Mouse (Mus musculus): ENCODE data around the gene Scin. TPM values are rescaled to one million over a fixed set of nuclear protein-coding genes. Genes with fewer than 3 reads are reported as not detected.
A peak's percentile ranks its signal among the peaks of the same experiment; 100 is the strongest.
"Not testable (repeated sequence)": the region's sequence is repeated elsewhere in the genome, so short reads cannot be mapped to it uniquely, and the experiment has no call there.

Scin gene
- polyA plus RNA-seq (2016; fragmentation: Nextera tagmentation; extraction: Ambion mirVana): 0.36 TPM in 1 of 2 replicates, not detected in the other

DNA sequence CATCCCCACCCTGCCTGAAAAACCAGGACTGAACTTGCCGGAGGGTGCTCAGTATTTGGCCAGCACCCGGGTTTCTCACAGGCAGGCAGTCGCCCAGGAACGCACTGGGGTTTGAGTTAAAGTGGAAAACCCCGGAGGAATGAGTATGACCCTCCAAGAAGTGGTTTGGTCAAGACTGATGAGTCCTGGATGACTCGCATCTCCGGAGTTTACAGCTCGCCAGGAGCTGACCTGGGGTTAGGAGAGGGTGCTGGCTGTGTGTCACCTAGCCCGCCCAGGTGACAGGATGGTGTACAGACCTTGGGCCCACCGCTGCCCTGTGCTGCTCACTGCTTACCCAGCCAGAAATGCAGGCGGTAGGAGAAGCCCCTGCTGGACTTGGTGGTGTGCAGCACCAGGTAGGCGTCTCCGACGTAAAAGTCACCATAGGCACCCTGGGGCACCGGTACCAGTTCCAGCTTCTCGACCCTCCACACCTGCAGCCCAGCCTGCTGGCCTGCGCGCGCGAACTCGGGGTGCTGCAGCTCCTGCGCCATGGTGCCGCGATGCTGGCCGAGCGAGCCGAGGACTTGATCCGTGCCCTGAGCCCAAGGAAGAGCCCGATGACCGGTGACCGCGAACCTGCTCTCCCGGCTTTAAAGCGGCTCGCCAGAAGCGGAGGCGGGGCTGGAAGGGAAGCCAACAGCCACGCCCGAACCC is at the start of gene Scin:
Gene Scin, minus strand, starts transcription at position 656 of the 699 bp plus-strand sequence.
- H3K9ac ChIP-seq: peak within 1 kb of the TSS; percentile 41
- H3K4me2 ChIP-seq: peak within 1 kb of the TSS; percentile 84
- H3K27me3 ChIP-seq: peaks cover 32% of the 10 kb centered on the region
- no peaks in the 10 kb centered on the region for H3K9me3 ChIP-seq
- H3K27ac ChIP-seq: no peak within 1 kb of the TSS
- WGBS: under 1% methylated on average over 39 of the region's 39 CpGs
- H3K4me3 ChIP-seq (replicated peaks): peak within 1 kb of the TSS; percentile 45
- ATAC-seq (ENCODE audit: low FRiP score): peak; percentile 58; the same call in 1 of the 2 replicates
- no peaks in the 10 kb centered on the region for H3K36me3 ChIP-seq (replicated peaks)
- H3K4me1 ChIP-seq: peaks cover 13% of the 10 kb centered on the region

DNA sequence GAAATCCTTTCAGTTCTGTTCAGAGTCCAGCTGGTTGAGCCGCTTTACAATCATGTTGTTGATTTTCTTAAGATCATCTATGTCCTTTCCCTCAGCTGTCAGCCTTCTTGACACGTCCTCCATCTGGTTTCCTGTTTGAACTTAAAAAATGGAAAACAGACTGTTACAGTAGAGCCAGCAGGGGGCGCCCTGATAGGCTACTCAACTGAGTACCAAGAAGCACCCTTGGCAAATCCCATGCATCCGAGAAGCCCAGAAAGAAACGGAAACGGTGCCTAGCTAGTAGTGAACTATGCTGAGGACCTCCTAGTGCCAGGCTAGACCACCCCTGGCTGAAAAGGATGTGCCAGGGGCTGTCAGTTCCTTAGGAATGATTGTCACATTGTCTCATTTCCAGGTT is 43.1 kb upstream of the Scin start:
- Histone ChIP-seq H3K4me3 (replicated peaks) (no peak overlapping the region), H3K4me2 (no peak overlapping the region), H3K27me3 (no peaks in the 10 kb centered on the region), H3K36me3 (replicated peaks) (no peaks in the 10 kb centered on the region), H3K9me3 (0 out of 2 replicates have a peak, but pooled peaks cover 5% of the 10 kb centered on the region), H3K4me1 (no peaks in the 10 kb centered on the region), H3K9ac (no peak overlapping the region), H3K27ac (no peak overlapping the region)
- WGBS: 69% methylated on average over 6 of the region's 6 CpGs
- ATAC-seq (ENCODE audit: low FRiP score): no peak

DNA sequence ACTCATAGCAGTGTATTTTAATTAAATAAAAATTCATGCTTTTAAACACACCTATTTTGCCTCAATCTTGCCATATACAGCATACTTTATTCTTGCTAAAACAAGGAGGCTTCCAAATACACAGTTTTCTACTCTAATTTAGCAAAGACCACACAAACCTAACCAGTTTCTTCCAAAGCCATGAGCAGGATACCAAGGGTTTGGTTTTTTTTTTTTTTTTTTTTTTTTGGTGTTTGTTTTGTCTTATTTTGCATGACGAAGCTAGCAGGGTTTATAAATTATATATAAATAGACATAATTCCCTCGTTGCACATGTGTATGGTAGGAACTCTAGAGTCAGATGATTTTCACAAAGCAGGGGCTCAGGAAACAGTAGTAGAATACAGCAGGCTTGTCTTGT is 42.1 kb upstream of the Scin start:
- ATAC-seq (ENCODE audit: low FRiP score): no peak
- Histone ChIP-seq H3K27ac (no peak overlapping the region), H3K9ac (no peak overlapping the region), H3K9me3 (0 out of 2 replicates have a peak, but pooled peaks cover 3% of the 10 kb centered on the region), H3K27me3 (no peaks in the 10 kb centered on the region), H3K36me3 (replicated peaks) (no peaks in the 10 kb centered on the region), H3K4me1 (no peaks in the 10 kb centered on the region), H3K4me2 (no peak overlapping the region), H3K4me3 (replicated peaks) (no peak overlapping the region)
- WGBS: 76% methylated on average over 2 of the region's 2 CpGs

DNA sequence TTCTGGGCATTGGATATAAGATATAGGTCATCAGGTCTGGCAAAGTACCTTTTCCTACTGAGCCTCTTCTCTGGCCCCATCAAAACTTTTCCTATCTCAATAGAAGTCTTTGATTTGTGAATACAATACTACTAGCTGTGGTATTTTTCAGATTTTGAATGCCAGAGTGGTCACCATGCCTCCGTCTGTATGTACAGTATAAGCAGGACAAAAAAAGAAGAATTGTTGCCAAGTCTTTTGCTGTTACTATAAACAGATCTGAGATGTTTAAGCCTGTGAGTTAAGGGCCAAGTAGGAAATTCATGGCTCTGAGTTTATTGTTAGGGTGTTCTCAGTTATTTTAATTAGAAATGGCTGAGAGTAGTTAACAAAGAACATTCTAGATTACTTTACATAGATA is 41.1 kb upstream of the Scin start:
- H3K27ac ChIP-seq; H3K4me1 ChIP-seq; H3K36me3 ChIP-seq (replicated peaks); H3K4me2 ChIP-seq; ATAC-seq (ENCODE audit: low FRiP score); H3K9ac ChIP-seq; H3K4me3 ChIP-seq (replicated peaks); H3K9me3 ChIP-seq; H3K27me3 ChIP-seq: not testable (repeated sequence)
- WGBS: 46% methylated on average over 1 of the region's 1 CpGs

DNA sequence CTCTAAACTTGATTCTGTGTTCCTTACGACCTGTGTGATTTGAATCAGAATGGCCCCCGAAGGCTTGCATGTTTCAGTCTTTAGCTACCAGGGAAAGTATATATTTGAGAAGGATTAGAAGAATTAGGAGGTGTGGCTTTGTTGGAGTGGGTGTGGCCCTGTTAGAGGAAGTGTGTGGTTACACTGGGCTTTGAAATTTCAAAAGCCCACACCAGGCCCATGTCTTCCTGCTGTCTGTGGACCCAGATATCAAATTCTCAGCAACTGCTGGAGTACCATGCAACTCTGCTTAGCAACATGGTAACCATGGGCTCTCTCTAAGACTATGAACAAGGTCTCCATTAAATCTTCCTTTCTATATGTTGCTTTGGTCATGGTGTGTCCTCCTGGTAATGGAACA is 37.6 kb upstream of the Scin start:
- Histone ChIP-seq H3K9me3 (no peaks in the 10 kb centered on the region), H3K4me3 (replicated peaks) (no peak overlapping the region), H3K36me3 (replicated peaks) (no peaks in the 10 kb centered on the region), H3K4me2 (no peak overlapping the region), H3K27ac (no peak overlapping the region), H3K4me1 (no peaks in the 10 kb centered on the region), H3K27me3 (no peaks in the 10 kb centered on the region), H3K9ac (no peak overlapping the region)
- WGBS: 89% methylated on average over 2 of the region's 2 CpGs
- ATAC-seq (ENCODE audit: low FRiP score): no peak

DNA sequence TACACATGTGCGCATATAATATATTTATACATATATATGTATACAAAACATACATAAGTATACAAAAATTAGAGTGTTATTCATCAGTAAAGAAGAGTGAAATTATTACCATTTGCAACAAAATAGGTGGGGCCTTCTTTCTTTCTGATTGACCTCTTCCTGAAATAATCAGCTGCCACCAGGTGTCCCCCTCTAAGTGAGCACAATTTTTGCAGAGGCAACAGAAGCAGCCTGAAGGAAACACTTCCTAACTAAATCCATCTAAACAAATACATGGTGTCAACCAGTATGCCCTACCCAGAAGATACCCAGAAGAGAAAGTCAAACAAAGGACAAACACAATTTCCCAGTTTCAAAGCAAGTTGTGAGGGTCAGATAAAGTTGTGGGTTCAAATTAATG is 35.6 kb upstream of the Scin start:
- no peak overlapping the region for H3K27ac ChIP-seq
- ATAC-seq (ENCODE audit: low FRiP score): no peak
- no peak overlapping the region for H3K4me3 ChIP-seq (replicated peaks)
- H3K4me1 ChIP-seq: no peaks in the 10 kb centered on the region
- no peaks in the 10 kb centered on the region for H3K27me3 ChIP-seq
- no peak overlapping the region for H3K9ac ChIP-seq
- 93% methylated on average over 1 of the region's 1 CpGs for WGBS
- H3K9me3 ChIP-seq: no peaks in the 10 kb centered on the region
- H3K36me3 ChIP-seq (replicated peaks): no peaks in the 10 kb centered on the region
- H3K4me2 ChIP-seq: no peak overlapping the region

DNA sequence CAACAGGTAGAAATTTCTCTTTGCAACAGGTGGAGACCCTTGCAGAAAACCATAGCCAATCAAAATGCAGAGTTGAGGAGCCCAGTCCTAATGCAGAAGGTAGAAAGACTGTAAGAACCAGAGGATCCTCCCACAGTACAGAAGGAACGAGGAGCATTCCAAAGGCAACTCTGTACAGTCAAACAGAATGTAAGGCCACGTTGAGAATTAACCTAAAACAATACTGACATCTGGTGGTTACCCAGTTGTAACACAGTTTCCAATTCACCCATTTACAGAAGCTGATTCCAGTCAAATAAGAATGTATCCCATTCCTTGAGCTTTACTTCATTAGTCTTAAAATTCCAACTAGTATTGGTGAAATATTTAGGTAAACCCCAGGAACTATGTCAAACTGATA is 30.6 kb upstream of the Scin start:
- Histone ChIP-seq H3K36me3 (replicated peaks) (no peaks in the 10 kb centered on the region), H3K4me3 (replicated peaks) (no peak overlapping the region), H3K27me3 (no peaks in the 10 kb centered on the region), H3K9ac (no peak overlapping the region), H3K4me1 (no peaks in the 10 kb centered on the region), H3K4me2 (no peak overlapping the region), H3K9me3 (no peaks in the 10 kb centered on the region), H3K27ac (no peak overlapping the region)
- whole genome bisulfite sequencing: 13% methylated on average over 2 of the region's 2 CpGs
- ATAC-seq (ENCODE audit: low FRiP score): peak; percentile 64; the same call in 1 of the 2 replicates

DNA sequence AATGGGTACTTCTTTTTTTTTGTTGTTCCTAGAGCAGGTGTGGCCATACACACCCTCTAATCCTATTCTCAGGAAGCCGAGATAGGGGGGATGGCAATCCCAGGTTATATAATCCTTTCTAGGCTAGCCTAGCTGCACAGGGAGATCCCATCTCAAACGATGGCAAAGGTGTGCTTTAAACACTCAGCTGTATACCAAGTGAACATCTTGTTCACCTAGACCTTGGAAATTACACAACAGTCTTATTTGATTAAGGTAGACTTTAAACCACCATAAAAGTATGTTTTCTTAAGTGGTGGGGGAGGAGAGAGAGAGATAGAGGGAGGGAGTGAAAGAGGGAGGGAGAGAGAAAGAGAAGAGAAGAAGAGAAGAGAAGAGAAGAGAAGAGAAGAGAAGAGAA is 26.7 kb upstream of the Scin start:
- 75% methylated on average over 2 of the region's 2 CpGs for WGBS
- Histone ChIP-seq H3K4me2 (no peak overlapping the region), H3K4me3 (replicated peaks) (no peak overlapping the region), H3K27ac (no peak overlapping the region), H3K4me1 (no peaks in the 10 kb centered on the region), H3K9me3 (no peaks in the 10 kb centered on the region), H3K9ac (no peak overlapping the region), H3K36me3 (replicated peaks) (no peaks in the 10 kb centered on the region), H3K27me3 (no peaks in the 10 kb centered on the region)
- no peak for ATAC-seq (ENCODE audit: low FRiP score)

DNA sequence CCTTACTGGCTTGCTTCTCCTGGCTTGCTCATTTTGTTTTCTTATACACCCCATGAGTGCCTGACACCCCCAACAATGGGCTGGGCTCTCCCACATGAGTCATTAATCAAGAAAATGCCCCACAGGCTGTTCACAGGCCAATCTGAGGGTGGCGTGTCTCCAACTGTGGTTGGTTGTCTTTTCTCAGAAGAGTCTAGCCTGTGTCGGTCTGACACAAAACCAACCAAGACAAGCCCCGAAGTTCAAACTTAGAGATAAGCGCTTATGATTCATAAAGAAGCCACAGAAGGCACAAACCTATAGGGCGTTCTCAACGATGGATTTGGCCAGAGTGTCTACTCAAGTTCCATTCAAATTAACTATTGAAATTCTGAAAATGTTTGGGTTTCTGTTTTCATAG is 20.2 kb upstream of the Scin start:
- H3K4me2 ChIP-seq: no peak overlapping the region
- H3K9me3 ChIP-seq: no peaks in the 10 kb centered on the region
- H3K4me3 ChIP-seq (replicated peaks): no peak overlapping the region
- H3K27me3 ChIP-seq: no peaks in the 10 kb centered on the region
- H3K36me3 ChIP-seq (replicated peaks): no peaks in the 10 kb centered on the region
- 96% methylated on average over 6 of the region's 6 CpGs for WGBS
- ATAC-seq (ENCODE audit: low FRiP score): no peak
- H3K27ac ChIP-seq: no peak overlapping the region
- H3K4me1 ChIP-seq: no peaks in the 10 kb centered on the region
- H3K9ac ChIP-seq: no peak overlapping the region

DNA sequence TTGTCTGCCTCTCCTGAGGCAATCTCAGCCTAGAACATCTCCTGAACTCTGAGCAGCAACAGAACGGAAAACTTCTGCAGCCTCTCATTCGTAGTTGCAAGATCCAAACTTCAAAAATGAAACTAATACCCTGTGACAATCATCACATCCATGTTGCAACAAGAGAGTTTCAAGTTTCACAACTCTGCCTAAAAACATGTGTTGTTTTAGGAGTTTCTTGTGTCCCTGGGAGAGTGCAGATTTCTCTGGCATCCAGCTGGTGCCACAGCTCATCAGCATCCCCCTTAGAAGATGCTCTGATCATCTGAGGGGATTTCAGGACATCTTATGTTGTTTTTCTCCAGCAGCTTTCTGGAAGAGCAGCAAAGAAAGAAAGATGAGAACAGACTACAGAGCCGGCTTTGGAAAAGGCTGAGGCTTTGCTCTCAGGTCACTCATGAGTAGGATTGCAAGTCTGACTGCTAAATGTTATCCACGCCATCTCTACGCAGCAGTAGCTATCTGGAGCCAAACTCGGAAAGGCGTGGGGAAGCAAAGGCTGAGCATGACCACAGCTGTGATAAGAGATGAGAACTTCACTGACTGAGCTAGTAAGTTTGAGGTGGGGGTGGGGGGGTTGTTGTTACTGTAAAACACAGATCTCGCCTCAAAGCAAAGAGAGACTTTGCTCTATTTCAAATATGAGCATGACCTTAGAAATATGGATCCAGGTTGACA is 18.5 kb upstream of the Scin start:
- no peaks in the 10 kb centered on the region for H3K9me3 ChIP-seq
- 85% methylated on average over 8 of the region's 8 CpGs for WGBS
- no peak overlapping the region for H3K4me3 ChIP-seq (replicated peaks)
- H3K9ac ChIP-seq: no peak overlapping the region
- no peak overlapping the region for H3K4me2 ChIP-seq
- no peaks in the 10 kb centered on the region for H3K36me3 ChIP-seq (replicated peaks)
- no peak for ATAC-seq (ENCODE audit: low FRiP score)
- H3K27ac ChIP-seq: no peak overlapping the region
- H3K27me3 ChIP-seq: no peaks in the 10 kb centered on the region
- no peaks in the 10 kb centered on the region for H3K4me1 ChIP-seq

DNA sequence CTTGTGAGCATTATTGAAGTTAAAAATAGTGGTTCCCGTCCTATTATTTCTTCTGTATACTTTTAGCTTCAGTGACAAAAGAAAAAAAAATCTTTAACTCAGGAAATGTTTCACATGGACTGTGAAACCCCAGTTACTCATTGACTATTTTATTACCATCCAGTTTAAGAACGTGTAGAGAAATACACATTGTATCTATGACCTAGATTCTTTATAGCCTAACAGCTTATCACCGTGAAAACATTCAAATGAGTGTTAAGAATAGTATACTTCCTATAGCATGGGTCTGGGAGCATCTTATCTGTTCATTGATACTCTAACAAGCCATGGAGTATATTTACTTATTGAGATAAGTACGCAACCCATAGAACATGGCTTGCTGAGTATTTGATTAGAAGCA is 13.3 kb upstream of the Scin start:
- 86% methylated on average over 4 of the region's 4 CpGs for WGBS
- H3K4me2 ChIP-seq: no peak overlapping the region
- H3K9me3 ChIP-seq: no peaks in the 10 kb centered on the region
- H3K4me1 ChIP-seq: no peaks in the 10 kb centered on the region
- H3K9ac ChIP-seq: no peak overlapping the region
- no peak overlapping the region for H3K27ac ChIP-seq
- H3K27me3 ChIP-seq: no peaks in the 10 kb centered on the region
- no peak for ATAC-seq (ENCODE audit: low FRiP score)
- H3K4me3 ChIP-seq (replicated peaks): no peak overlapping the region
- no peaks in the 10 kb centered on the region for H3K36me3 ChIP-seq (replicated peaks)

DNA sequence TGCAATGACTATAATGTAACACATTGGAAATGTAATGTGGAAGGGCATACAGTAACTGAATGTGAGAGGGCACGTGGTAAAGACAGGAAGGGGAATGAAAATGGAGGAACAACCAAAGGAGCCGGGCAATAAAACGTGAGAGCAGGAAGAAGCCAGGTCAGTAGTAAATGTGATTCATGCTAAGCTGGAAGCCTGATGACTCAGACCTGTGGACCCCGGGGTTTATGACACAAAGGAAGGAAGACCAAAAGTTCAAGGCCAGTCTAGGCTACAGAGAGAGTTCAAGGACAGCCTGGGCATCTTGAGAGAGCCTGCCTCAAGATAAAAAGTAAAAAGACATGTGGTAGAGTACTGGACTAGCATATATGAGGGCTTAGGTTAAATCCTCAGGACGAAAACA is 12.5 kb upstream of the Scin start:
- 78% methylated on average over 5 of the region's 5 CpGs for WGBS
- Histone ChIP-seq H3K27ac (no peak overlapping the region), H3K4me3 (replicated peaks) (no peak overlapping the region), H3K9ac (no peak overlapping the region), H3K36me3 (replicated peaks) (no peaks in the 10 kb centered on the region), H3K4me2 (no peak overlapping the region), H3K4me1 (no peaks in the 10 kb centered on the region), H3K27me3 (no peaks in the 10 kb centered on the region), H3K9me3 (no peaks in the 10 kb centered on the region)
- no peak for ATAC-seq (ENCODE audit: low FRiP score)

DNA sequence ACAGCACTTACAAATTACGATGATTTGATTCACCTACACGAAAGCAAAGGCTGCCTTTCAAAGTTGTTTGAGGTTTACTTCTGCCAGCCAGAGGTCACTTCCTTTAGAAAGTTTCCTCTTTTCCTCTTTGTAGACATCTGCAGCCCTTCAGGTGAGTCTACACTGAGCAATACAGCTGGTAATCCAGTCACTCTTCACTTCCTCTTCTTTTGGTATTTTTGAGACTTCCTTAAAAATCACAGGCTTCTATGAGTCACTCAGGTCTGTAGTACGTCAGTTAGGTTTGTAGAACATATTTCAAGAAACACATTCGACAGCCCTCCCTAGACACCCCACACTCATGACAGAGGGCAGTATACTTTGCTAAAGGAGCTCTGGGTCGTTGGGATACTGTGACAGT is 6.7 kb upstream of the Scin start:
- 88% methylated on average over 5 of the region's 5 CpGs for WGBS
- Histone ChIP-seq H3K27me3 (no peaks in the 10 kb centered on the region), H3K4me2 (no peak overlapping the region), H3K9ac (no peak overlapping the region), H3K4me3 (replicated peaks) (no peak overlapping the region), H3K9me3 (no peaks in the 10 kb centered on the region), H3K4me1 (no peaks in the 10 kb centered on the region), H3K36me3 (replicated peaks) (no peaks in the 10 kb centered on the region), H3K27ac (no peak overlapping the region)
- ATAC-seq (ENCODE audit: low FRiP score): no peak
